Mouse (Mus musculus): ENCODE measurements around the gene Gm20403.
"Not testable (repeated sequence)": the region's sequence is repeated elsewhere in the genome, so short reads cannot be mapped to it uniquely, and the experiment has no call there.

Gene Gm20403

DNA sequence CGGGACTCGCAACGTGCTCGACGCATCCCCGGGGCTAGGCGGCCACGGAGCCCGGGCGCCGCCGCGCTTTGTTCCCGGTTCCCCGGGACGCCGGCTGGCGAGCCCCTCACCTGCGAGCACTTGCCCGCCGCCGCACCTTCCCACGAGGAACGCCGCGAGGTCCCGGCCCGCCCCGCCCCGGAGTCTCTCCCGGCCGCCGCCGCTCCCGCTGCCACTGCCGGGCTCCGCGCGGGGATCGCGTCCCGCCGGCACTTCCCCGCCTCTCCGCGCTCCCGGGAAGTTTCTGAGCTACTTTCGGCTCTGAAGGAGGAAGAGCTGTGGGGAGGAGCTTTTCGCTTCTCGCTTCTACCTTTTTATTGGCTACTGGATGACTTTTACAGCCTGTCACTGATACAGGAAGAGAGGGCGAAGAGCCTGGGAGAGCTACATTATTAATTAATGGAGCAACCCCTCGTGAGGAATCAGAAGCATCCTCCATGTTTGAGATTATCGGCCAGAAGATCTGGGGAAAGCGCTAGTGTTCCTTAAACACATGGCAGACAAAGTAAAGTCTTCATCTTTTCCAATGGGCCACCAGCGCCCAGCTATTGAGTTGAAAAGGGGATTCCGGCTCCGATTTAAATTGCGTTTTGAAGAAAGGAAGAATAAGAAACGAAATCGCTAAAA lies at the start of gene Gm20403:
TSS of gene Gm20403 (minus strand) at position 478 of the 666 bp plus-strand sequence.
- peak; percentile 77 for DNase-seq (ENCODE audit: low read depth, low spot score)

- peak; percentile 45 for DNase-seq (ENCODE audit: low read depth, low spot score)
These were observed 40.8 kb upstream of the Gm20403 start for GRCm38 (mm10) chr12:55027088-55027487.

GRCm38 (mm10) chr12:55023284-55023683 lies 37.0 kb upstream of the Gm20403 start:
- DNase-seq (ENCODE audit: low read depth, low spot score): no peak

DNA sequence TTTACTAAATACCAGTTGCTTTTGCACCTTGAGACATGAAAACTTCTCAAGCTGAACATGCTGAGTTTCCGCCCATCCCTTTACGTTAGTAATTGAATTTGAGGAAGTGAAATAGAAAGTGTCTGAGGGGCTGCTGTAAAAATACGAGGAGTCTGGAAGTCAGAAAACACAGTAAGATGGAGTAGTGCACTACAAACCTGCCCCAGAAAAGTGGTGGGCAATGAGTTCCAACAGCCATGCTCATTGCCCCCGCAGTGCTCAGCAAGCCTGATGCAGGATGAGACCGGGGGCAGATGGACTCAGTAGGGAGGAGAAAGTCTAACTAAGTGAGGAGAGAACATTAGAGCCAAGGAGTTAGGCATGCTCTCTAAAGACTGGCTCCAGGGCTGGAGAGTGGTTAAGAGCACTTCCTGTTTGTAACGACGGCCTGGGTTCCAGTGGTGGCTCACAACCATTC lies 33.1 kb upstream of the Gm20403 start:
- DNase-seq (ENCODE audit: low read depth, low spot score): no peak

- no peak for DNase-seq (ENCODE audit: low read depth, low spot score)
These were observed 30.9 kb upstream of the Gm20403 start for GRCm38 (mm10) chr12:55017119-55017721.

DNA sequence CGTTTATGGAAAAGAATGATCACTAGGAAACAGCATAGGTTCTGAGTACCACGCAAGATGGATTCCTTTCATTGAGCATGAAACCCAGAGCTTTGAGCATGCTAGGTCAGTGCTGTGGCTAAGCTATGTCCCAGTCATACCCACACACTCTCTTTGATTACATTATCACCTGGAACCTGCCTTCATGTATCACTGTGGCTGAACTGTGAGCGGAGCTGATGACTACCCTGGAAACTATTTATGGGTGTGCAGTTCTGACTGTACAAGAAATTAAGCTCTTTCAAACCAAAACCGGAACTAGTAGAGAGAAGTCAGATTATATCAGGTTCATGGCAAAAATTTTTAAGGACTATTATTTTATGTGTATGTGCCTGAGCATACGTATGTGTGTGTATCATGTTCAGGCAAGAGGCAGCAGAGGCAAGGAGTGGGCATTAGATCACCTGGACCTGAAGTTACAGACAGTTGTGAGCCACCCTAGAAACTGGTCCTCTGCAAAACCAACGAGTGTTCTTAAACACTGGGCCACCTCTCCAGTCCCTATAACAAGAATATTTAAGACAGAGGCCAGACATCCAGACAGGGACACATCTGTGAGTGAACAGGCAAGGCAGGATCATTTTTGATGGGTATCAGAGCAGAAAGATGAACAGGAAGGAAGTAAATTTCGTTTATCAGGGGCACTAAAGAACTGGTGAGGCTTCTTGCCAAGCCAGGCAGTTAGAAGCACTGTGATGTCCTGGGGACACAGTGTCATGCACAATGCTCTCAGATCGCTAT lies 30.2 kb upstream of the Gm20403 start:
- peak; percentile 48 for DNase-seq (ENCODE audit: low read depth, low spot score)

DNA sequence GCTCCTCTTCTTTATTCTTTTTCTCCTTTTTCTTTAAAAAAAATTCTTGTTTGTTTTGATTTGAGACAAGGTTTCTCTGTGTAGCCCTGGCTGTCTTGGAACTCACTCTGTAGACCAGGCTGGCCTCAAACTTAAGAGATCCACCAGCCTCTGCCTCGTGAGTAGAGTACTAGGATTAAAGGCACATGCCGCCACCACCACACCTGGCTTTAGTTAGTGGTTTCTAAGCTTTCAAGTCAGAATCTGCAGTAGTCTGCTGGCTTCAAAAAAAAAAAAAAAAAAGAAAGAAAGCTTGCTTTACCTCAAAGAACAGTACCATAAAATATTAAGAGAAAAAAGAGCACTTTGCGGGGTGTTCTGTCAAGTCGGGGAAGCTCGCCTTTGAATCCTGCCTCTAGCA lies 29.1 kb upstream of the Gm20403 start:
- DNase-seq (ENCODE audit: low read depth, low spot score): no peak

DNA sequence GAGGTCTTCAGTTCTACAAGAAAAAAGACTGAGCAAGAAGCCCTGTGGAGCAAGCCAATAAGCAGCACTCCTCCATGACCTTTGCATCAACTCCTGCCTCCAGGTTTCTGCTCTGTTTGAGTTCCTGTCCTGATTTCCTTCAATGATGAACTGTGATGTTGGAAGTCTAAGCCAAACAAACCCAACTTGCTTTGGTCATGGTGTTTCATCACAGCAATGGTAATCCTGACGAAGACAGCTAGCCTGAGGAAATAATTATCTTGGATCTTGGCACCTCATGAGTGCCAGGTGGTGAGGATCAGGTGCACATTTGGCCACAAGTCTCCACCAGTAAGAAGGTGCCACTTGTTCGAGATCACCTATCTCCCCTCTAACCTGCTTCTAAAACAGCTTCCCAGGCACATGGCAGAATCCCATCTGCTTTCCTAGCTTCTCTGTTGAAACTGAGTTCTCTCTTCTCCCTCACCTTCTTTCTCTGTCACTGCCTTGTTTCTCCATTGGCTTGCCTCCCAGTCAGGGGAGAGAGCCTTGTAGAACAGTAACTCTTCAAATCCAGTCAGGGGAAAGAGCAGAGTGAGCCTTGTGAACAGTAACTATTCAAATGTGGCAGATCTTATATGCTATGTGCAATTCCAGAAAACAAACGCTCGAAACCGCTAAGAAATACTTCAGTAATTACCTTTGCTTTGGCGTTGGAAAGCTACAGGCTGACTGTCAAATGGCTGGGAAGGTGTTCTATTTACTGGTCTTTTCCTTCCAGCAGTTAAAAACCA lies 27.5 kb upstream of the Gm20403 start, which contains the start of gene Baz1a:
TSS of gene Baz1a (minus strand) at position 723 of the 773 bp plus-strand sequence.
- no peak for DNase-seq (ENCODE audit: low read depth, low spot score)

GRCm38 (mm10) chr12:55013031-55013430 lies 26.7 kb upstream of the Gm20403 start:
- no peak for DNase-seq (ENCODE audit: low read depth, low spot score)

DNA sequence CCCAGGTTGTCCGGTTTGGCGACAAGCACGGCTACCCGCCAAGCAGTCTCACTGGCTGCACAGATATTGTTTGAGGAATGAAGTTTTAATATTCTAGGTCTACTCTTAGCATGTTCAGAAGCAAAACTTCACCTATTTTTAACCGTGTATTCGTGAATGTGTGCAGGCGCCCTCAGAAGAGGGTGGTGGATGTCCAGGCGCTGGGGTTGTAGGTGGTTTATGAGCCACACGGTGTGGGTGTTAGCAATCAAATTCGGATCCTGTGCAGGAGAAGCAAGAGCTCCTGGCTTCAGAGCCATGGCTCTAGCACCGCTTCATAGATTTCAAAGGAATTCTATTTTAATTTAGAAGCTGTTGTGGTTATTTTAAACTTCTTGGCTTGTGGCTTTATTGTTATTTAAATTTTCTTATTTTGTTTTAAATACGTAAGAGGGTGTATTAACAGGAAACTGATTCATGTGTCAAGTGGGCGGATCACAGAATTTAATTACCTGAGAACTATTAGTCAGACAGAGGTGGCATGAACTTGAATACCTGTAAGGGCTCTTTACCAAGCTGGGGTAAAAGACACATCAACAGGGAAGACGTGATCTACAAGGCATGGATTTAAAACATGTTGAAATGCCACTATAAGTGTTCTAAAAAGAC lies 21.2 kb upstream of the Gm20403 start:
- DNase-seq (ENCODE audit: low read depth, low spot score): peak; percentile 36

- DNase-seq (ENCODE audit: low read depth, low spot score): no peak
These were observed 19.7 kb upstream of the Gm20403 start for GRCm38 (mm10) chr12:55006071-55006470.

DNA sequence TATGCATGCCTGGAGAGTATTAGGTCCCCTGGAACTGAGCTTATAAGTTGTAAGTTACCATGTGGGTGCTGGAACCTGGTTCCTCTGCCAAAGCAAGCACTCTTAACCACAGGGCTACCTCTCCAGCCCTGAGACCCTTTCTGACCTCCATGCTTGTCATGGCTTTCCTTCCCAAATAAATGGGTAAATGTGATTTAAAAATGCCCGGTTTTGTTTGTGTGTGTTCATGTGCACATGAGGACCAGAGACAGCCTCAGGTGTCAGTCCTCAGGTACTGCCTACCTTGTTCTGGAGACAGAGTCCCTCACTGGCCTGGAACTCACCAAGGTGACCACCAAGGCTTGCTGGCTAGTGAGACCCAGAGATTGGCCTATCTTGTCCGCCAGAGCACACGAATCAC lies 18.1 kb upstream of the Gm20403 start:
- no peak for DNase-seq (ENCODE audit: low read depth, low spot score)

DNA sequence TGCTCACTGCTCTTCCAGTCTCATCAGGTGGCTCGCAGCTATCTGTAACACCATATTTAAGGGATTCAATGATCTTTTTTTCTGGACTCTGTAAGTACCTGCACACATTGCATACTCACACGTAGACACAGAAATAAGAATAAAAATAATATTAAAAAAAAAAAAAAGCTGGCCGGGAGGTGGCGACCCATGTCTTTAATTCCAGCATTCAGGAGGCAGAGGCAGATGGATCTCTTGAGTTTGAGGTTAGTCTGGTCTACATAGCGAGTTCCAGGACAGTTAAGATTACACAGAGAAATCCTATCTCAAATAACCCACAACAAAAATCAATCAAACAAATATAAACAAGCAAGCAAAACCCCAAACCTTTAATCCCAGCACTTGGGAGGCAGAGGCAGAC lies 17.5 kb upstream of the Gm20403 start:
- no peak for DNase-seq (ENCODE audit: low read depth, low spot score)

DNA sequence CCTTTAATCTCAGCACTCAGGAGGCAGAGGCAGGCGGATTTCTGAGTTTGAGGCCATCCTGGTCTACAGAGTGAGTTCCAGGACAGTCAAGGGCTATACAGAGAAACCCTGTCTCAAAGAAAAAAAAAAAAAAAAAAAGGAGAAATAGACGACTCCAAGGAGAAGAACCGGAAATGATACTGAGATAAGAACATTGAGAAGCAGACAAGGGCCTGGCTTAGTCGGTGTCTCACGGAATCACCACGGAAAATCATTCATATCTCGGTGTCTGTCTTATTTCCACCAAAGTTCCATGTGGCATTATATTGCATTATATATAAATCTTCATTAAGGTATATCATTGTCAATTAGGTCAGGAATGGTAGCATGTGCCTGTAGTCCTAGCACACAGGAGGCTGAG lies 16.2 kb upstream of the Gm20403 start:
- not testable (repeated sequence) for DNase-seq (ENCODE audit: low read depth, low spot score)

DNA sequence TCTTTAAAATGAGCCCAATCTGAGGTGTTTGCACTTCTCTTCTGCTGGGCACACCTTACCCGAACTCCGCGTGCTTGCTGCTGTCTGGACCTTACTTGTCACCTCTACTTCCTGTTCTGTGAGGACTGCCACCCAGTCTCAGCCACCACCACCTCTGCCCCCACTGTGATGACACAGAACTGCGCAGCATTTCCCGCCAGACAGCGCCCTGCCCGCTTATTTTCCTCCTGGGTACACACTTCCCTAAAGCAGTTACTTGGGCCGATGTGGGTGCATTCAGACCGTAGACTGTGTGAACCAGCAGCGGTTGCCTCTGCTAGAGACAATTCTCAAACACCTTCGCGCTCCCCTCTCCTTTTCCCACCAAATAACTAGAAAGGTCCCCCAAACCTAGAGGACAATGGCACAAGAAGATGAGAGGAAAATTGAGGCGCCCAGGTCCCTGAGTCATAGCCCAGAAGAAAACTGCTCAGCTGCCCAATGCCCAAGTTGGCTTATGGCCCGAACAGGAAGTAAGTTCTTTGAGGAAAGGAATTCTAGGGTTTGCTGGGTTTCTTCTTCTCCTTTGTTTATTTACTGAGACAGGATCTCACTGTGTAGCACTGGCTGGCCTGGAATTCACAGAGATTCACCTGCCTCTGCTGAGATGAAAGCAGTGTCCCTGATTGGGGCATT lies 12.8 kb upstream of the Gm20403 start:
- DNase-seq (ENCODE audit: low read depth, low spot score): peak; percentile 75

GRCm38 (mm10) chr12:54998411-54998810 lies 12.1 kb upstream of the Gm20403 start:
- DNase-seq (ENCODE audit: low read depth, low spot score): peak; percentile 27

- no peak for DNase-seq (ENCODE audit: low read depth, low spot score)
These were observed 10.7 kb upstream of the Gm20403 start for GRCm38 (mm10) chr12:54996979-54997474.

- DNase-seq (ENCODE audit: low read depth, low spot score): no peak
These were observed 9.6 kb upstream of the Gm20403 start for GRCm38 (mm10) chr12:54995965-54996364.

- DNase-seq (ENCODE audit: low read depth, low spot score): no peak
These were observed 8.1 kb upstream of the Gm20403 start for GRCm38 (mm10) chr12:54994418-54994817.

GRCm38 (mm10) chr12:54994068-54994386 lies 7.7 kb upstream of the Gm20403 start:
- no peak for DNase-seq (ENCODE audit: low read depth, low spot score)
